Mouse (Mus musculus): Measurements from ENCODE around the gene Med17. TPM values are rescaled to one million over a fixed set of nuclear protein-coding genes. Genes with fewer than 3 reads are reported as not detected.

Gene Med17
- polyA plus RNA-seq, 1 experiment from 2014 or later, result 44.6 TPM

- Histone ChIP-seq H3K9me3 (no peaks in the 10 kb centered on the region), H3K4me1 (no peaks in the 10 kb centered on the region), H3K4me2 (no peak overlapping the region), H3K36me3 (replicated peaks) (no peaks in the 10 kb centered on the region), H3K27me3 (no peaks in the 10 kb centered on the region), H3K9ac (no peak overlapping the region), H3K4me3 (replicated peaks) (no peak overlapping the region), H3K27ac (no peak overlapping the region)
- no peak for ATAC-seq (ENCODE audit: low FRiP score)
- WGBS, result 86% methylated on average over 3 of the region's 3 CpGs
Observed at GRCm38 (mm10) chr9:15211876-15212275, 67.9 kb downstream of the Med17 start.

Small RNA genes lying within 50 kb of the gene (microRNA-seq; reads per million reads assigned to microRNA genes)
- gene Gm49349, result not detected
- not detected for gene mmu-mir-7650

Other genes starting within 250 kb of the Med17 start
- gene Panx1, start 234.5 kb downstream of the Med17 start, polyA plus RNA-seq (2016; fragmentation: Nextera tagmentation; extraction: Ambion mirVana), result 86.8 and 100 TPM in 2 replicates
- not detected in 2 replicates for gene Hephl1, start 167.8 kb downstream of the Med17 start, polyA plus RNA-seq (2016; fragmentation: Nextera tagmentation; extraction: Ambion mirVana)
- 1.1 and 2.5 TPM in 2 replicates for gene Vstm5, start 40.9 kb downstream of the Med17 start, polyA plus RNA-seq (2016; fragmentation: Nextera tagmentation; extraction: Ambion mirVana)
- 65.4 and 74.9 TPM in 2 replicates for gene Taf1d, start 26.3 kb upstream of the Med17 start, polyA plus RNA-seq (2016; fragmentation: Nextera tagmentation; extraction: Ambion mirVana)
- gene 4931406C07Rik, start 26.5 kb upstream of the Med17 start, polyA plus RNA-seq (2016; fragmentation: Nextera tagmentation; extraction: Ambion mirVana), result 7.0 and 8.9 TPM in 2 replicates
- gene Cep295, start 77.9 kb upstream of the Med17 start, polyA plus RNA-seq (2016; fragmentation: Nextera tagmentation; extraction: Ambion mirVana), result 23.5 and 27.2 TPM in 2 replicates
- gene Smco4, start 213.5 kb upstream of the Med17 start, polyA plus RNA-seq (2016; fragmentation: Nextera tagmentation; extraction: Ambion mirVana), result 1.7 and 2.6 TPM in 2 replicates

Data from forebrain, embryonic 12.5 days (tissue).